Mouse (Mus musculus): Measurements from ENCODE around the gene Cln6. TPM values are rescaled to one million over a fixed set of nuclear protein-coding genes. Genes with fewer than 3 reads are reported as not detected.

Cln6 gene
- polyA plus RNA-seq, 1 experiment: 43.3 TPM

GRCm38 (mm10) chr9:62870728-62871127 lies 32.1 kb downstream of the Cln6 start:
- Histone ChIP-seq H3K4me3 (ENCODE audit: insufficient read depth, low read length) (no peak overlapping the region), H3K4me1 (ENCODE audit: control insufficient read depth, insufficient read depth, low read length) (no peaks in the 10 kb centered on the region), H3K27ac (ENCODE audit: insufficient read depth, low read length) (no peak overlapping the region)
- no peak for TF ChIP-seq POLR2A (IDR thresholded peaks at IDR 0.05; ENCODE audit: low read depth, low read length)
- TF ChIP-seq CTCF (IDR thresholded peaks at IDR 0.05; ENCODE audit: borderline replicate concordance, insufficient read depth, low read length): no peak

GRCm38 (mm10) chr9:62876966-62877616 lies 38.5 kb downstream of the Cln6 start:
- no peak overlapping the region for H3K4me3 ChIP-seq (ENCODE audit: insufficient read depth, low read length)
- peaks cover 4% of the 10 kb centered on the region; the same call in 1 of the 2 replicates for H3K4me1 ChIP-seq (ENCODE audit: control insufficient read depth, insufficient read depth, low read length)
- no peak overlapping the region for H3K27ac ChIP-seq (ENCODE audit: insufficient read depth, low read length)
- TF ChIP-seq CTCF (IDR thresholded peaks at IDR 0.05; ENCODE audit: borderline replicate concordance, insufficient read depth, low read length) (no peak), POLR2A (IDR thresholded peaks at IDR 0.05; ENCODE audit: low read depth, low read length) (no peak)

GRCm38 (mm10) chr9:62877825-62878224 lies 39.2 kb downstream of the Cln6 start:
- Histone ChIP-seq H3K27ac (ENCODE audit: insufficient read depth, low read length) (no peak overlapping the region), H3K4me3 (ENCODE audit: insufficient read depth, low read length) (no peak overlapping the region), H3K4me1 (ENCODE audit: control insufficient read depth, insufficient read depth, low read length) (peaks cover 4% of the 10 kb centered on the region; the same call in 1 of the 2 replicates)
- no peak for TF ChIP-seq POLR2A (IDR thresholded peaks at IDR 0.05; ENCODE audit: low read depth, low read length)
- no peak for TF ChIP-seq CTCF (IDR thresholded peaks at IDR 0.05; ENCODE audit: borderline replicate concordance, insufficient read depth, low read length)

DNA sequence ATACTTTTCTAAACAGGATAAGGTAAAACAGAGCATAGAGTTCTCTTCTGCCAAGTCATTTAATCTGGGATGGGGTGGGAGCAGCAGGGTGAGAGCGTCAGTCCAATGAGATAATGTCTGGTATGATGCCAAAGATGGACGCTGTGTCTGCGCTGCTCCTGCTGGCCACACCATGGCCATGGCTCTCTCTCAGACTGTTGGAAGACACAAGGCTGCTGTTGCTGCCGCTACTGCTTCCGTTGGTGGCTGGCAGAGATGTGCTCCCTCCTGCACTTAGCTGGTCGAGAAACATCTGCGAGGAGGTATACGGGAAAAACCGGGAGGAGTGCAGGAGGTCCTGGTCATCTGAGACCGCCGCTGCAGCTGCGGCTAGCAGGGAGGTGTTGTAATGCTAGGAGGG lies 43.3 kb downstream of the Cln6 start:
- H3K4me3 ChIP-seq (ENCODE audit: insufficient read depth, low read length): no peak overlapping the region
- TF ChIP-seq CTCF (IDR thresholded peaks at IDR 0.05; ENCODE audit: borderline replicate concordance, insufficient read depth, low read length) (no peak), POLR2A (IDR thresholded peaks at IDR 0.05; ENCODE audit: low read depth, low read length) (no peak)
- H3K27ac ChIP-seq (ENCODE audit: insufficient read depth, low read length): no peak overlapping the region
- peaks cover 4% of the 10 kb centered on the region; the same call in 1 of the 2 replicates for H3K4me1 ChIP-seq (ENCODE audit: control insufficient read depth, insufficient read depth, low read length)

DNA sequence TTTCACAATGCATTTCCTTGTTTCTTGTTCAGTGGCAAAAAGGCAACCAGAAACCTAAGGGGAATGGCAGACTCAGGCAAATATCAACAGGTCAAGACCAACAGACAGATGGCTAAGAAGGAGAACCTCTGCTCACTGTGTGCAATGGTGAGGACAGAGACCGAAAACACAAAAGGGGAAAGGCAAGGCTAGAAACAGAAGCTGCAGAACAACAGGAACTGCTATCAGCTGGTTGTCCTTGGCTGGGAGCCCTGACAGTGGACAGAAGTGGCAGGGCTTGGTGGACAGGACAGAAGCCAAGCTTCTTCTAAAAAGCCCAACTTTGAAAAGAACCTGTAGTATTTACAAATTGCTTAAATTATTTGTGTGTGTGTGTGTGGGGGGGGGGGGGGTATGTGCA lies 55.9 kb downstream of the Cln6 start:
- H3K4me1 ChIP-seq (ENCODE audit: control insufficient read depth, insufficient read depth, low read length): no peaks in the 10 kb centered on the region
- H3K4me3 ChIP-seq (ENCODE audit: insufficient read depth, low read length): no peak overlapping the region
- TF ChIP-seq POLR2A (IDR thresholded peaks at IDR 0.05; ENCODE audit: low read depth, low read length): no peak
- no peak overlapping the region for H3K27ac ChIP-seq (ENCODE audit: insufficient read depth, low read length)

Other genes with a start within 250 kb of the Cln6 start
- gene Itga11, start 161.0 kb upstream of the Cln6 start, polyA plus RNA-seq (2011; ENCODE audit: insufficient read length, low read depth, missing spikeins): 139 and 166 TPM in 2 replicates
- 37.3 and 41.2 TPM in 2 replicates for gene Fem1b, start 26.9 kb upstream of the Cln6 start, polyA plus RNA-seq (2011; ENCODE audit: insufficient read length, low read depth, missing spikeins)
- 2.9 and 7.5 TPM in 2 replicates for gene Calml4, start 19.3 kb downstream of the Cln6 start, polyA plus RNA-seq (2011; ENCODE audit: insufficient read length, low read depth, missing spikeins)
- 45.2 and 48.4 TPM in 2 replicates for gene Pias1, start 149.1 kb downstream of the Cln6 start, polyA plus RNA-seq (2011; ENCODE audit: insufficient read length, low read depth, missing spikeins)